Mouse (Mus musculus) forebrain, embryonic 12.5 days (tissue): ENCODE data around the gene Picalm. TPM values are rescaled to one million over a fixed set of nuclear protein-coding genes. Genes with fewer than 3 reads are reported as not detected.

Experiments used
- polyA plus RNA-seq: library from polyadenylated mRNA; unstranded; fragments of >200 nt; fragmentation: Nextera tagmentation; extraction: Ambion mirVana; gene quantifications from 2 replicates; pipeline ENCODE4 v1.2.1, GENCODE M21; 2016

Gene Picalm
- polyA plus RNA-seq, 1 experiment from 2014 or later = 43.9 TPM

Other genes with a start within 250 kb of the Picalm start
- gene Ccdc81, start 226.6 kb upstream of the Picalm start, polyA plus RNA-seq = 0.43 TPM in 1 of 2 replicates, not detected in the other
- 155 and 157 TPM in 2 replicates for gene Hikeshi, start 189.0 kb upstream of the Picalm start, polyA plus RNA-seq
- 85.6 and 94.6 TPM in 2 replicates for gene Eed, start 149.2 kb upstream of the Picalm start, polyA plus RNA-seq
- gene Ccdc83, start 135.6 kb downstream of the Picalm start, polyA plus RNA-seq = not detected in 2 replicates
- gene Sytl2, start 172.0 kb downstream of the Picalm start, polyA plus RNA-seq = 0.67 and 1.0 TPM in 2 replicates